Mouse (Mus musculus) Patski (cell line): ENCODE measurements around the gene Eif6. TPM values are rescaled to one million over a fixed set of nuclear protein-coding genes. Genes with fewer than 3 reads are reported as not detected.
A peak's percentile ranks its signal among the peaks of the same experiment; 100 is the strongest.

Experiments
- ATAC-seq: fragments of 100-300 bp; one replicate; pipeline ENCODE4 v1.8.0; 2021
- CTCF ChIA-PET: fragments of 350-600 bp; sonication (Branson Sonifier 250); formaldehyde crosslinking; loops from one replicate; lab custom pipeline; 2022; ENCODE audit warnings: inconsistent platforms; lab: Charles Lee
- POLR2A ChIA-PET: fragments of 350-600 bp; sonication (Branson Sonifier 250); formaldehyde crosslinking; loops from one replicate; lab custom pipeline; 2022; ENCODE audit warnings: antibody characterized with exemption, inconsistent platforms; lab: Charles Lee
- DNase-seq: peaks from one replicate; pipeline ENCODE4 v3.0.0-alpha.2; 2011; ENCODE audit warnings: low read depth, low spot score
- H3K27me3 ChIP-seq: fragments of 371-371 bp; one replicate; pipeline ENCODE4 v1.5.1; 2021
- CTCF ChIP-seq: fragments of 100-300 bp; IDR thresholded peaks from one replicate; pipeline ENCODE4 v1.5.1; 2021
- in situ Hi-C: fragments of 300-500 bp; cut with MboI; formaldehyde crosslinking; loops from 3 replicates; pipeline ENCODE4 v1.11.1; 2018; ENCODE audit warnings: low pct_unique_long_range_greater_than_20kb, mixed read lengths
- polyA plus RNA-seq: library from polyadenylated mRNA; unstranded; gene quantifications from one replicate; pipeline ENCODE4 v1.2.3, GENCODE M21; 2021

Eif6 gene
- polyA plus RNA-seq, 1 experiment from 2014 or later: 170 TPM

GRCm38 (mm10) chr2:155776824-155777687 lies 49.7 kb downstream of the Eif6 start:
- CTCF ChIA-PET: interaction anchor here (1.0 to 1.5 kb wide), 2 partner anchors 9 to 12 kb away, joined by 3 to 4 read pairs; no protein-coding TSS in a partner anchor
- DNase-seq: no peak
- in situ Hi-C loops: no loop called here
- ATAC-seq: no peak
- POLR2A ChIA-PET: no interaction called here
- peaks cover 46% of the 10 kb centered on the region for H3K27me3 ChIP-seq
- no peak for TF ChIP-seq CTCF

DNA sequence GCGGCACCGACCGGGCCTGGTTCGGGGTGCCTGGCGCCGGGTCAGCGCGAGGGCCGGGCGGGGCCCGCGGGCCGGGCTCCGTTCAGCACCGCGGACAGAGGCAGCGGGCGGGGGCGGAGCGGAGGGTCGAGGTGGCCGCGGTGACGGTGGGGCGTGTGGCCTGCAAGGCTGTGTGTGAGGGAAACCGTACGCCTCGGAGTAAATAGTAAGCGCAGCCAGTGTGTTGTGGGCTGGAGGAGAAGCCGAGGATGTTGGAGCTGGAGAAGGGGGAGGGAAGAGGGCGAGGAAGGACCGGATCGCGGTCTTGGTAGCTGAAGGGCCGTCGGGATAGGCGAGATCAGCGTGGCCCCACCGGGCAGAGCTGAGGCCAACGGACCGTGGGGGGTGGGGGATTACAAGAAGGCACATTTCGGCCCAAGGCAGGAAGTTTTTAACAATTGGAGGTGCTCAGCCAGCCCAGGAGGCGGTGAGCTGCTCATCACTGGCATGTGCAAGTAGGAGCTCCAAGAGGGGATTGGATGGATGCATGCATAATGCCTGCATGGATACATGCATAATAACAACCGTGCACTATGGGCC lies 51.0 kb downstream of the Eif6 start:
- peaks cover 46% of the 10 kb centered on the region for H3K27me3 ChIP-seq
- no peak for TF ChIP-seq CTCF
- CTCF ChIA-PET: interaction anchor here (1.5 kb wide), 1 partner anchor 11 kb away, joined by 4 read pairs; no protein-coding TSS in a partner anchor
- POLR2A ChIA-PET: no interaction called here
- in situ Hi-C loops: no loop called here
- DNase-seq (no peak), ATAC-seq (peak; percentile 57)

DNA sequence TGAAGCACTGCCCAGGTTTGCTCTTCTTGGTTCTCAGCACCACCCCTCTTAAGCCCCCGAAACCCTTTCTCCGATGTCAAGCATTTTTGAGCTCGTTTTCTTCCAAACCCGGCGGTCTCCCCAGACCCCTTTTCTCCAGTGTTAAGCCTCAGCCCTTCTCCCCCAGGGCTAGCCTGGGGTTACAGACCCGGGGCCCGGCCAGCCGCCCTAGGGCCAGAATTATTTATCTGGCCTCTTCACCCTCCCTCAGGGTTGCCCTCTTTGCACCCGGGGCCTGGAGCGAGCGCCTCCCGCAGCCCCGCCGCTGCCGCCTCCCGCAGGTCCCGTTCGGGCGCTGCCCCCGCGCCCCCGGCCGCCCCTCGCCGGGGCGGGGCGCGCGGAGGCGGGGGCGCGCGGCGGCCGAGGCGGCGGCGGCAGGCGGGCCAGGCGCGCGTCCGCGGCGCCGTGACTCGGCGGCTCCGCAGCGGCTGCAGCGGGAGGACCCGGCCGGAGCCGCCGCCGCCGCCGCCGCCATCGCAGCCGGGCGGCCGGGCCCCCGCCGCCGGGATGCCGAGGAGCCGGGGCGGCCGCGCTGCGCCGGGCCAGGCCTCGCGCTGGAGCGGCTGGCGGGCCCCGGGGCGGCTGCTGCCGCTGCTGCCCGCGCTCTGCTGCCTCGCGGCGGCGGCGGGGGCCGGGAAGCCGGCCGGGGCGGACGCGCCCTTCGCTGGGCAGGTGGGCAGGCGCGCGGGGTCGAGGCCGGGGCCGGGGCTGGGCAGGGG lies 51.6 kb downstream of the Eif6 start, which contains the start of gene Mmp24:
Gene Mmp24 (plus strand): TSS at position 416 of the 758 bp plus-strand sequence.
- ChIA-PET CTCF (no interaction called here), POLR2A (no interaction called here)
- no peak for TF ChIP-seq CTCF
- ATAC-seq: peak; percentile 17
- in situ Hi-C loops: loop anchor here (5.0 kb wide), 1 partner anchor 37 kb away; no protein-coding TSS in a partner anchor
- no peak for DNase-seq
- peaks cover 46% of the 10 kb centered on the region for H3K27me3 ChIP-seq

- POLR2A ChIA-PET: no interaction called here
- H3K27me3 ChIP-seq: peaks cover 48% of the 10 kb centered on the region
- DNase-seq (no peak), ATAC-seq (no peak)
- in situ Hi-C loops: loop anchor here (5.0 kb wide), 1 partner anchor 38 kb away; no protein-coding TSS in a partner anchor
- TF ChIP-seq CTCF: no peak
- CTCF ChIA-PET: interaction anchor here (1.2 kb wide), 1 partner anchor 16 kb away, joined by 3 read pairs; no protein-coding TSS in a partner anchor
These were observed 52.3 kb downstream of the Eif6 start for GRCm38 (mm10) chr2:155774261-155774926.

GRCm38 (mm10) chr2:155773664-155774063 lies 53.1 kb downstream of the Eif6 start:
- peaks cover 46% of the 10 kb centered on the region for H3K27me3 ChIP-seq
- in situ Hi-C loops: loop anchor here (5.0 kb wide), 1 partner anchor 39 kb away; no protein-coding TSS in a partner anchor
- no peak for ATAC-seq
- ChIA-PET POLR2A (no interaction called here), CTCF (interaction anchor here (1.2 kb wide), 1 partner anchor 16 kb away, joined by 3 read pairs; no protein-coding TSS in a partner anchor)
- DNase-seq: no peak
- no peak for TF ChIP-seq CTCF

Other genes starting within 250 kb of the Eif6 start
- 43.2 TPM for gene Gss, start 234.1 kb downstream of the Eif6 start, polyA plus RNA-seq
- gene Myh7b, start 215.7 kb downstream of the Eif6 start, polyA plus RNA-seq: 0.19 TPM
- 120 TPM for gene Trpc4ap, start 134.5 kb downstream of the Eif6 start, polyA plus RNA-seq
- 35.4 TPM for gene Edem2, start 97.5 kb downstream of the Eif6 start, polyA plus RNA-seq
- not detected for gene Gm17581, start 91.1 kb downstream of the Eif6 start, polyA plus RNA-seq
- 4.5 TPM for gene Procr, start 75.8 kb downstream of the Eif6 start, polyA plus RNA-seq
- 0.05 TPM for gene Mmp24, start 51.6 kb downstream of the Eif6 start, polyA plus RNA-seq
- 49.6 TPM for gene BC029722, start 7.5 kb downstream of the Eif6 start, polyA plus RNA-seq
- 0.10 TPM for gene Fam83c, start 7.9 kb upstream of the Eif6 start, polyA plus RNA-seq
- 73.4 TPM for gene Uqcc1, start 103.4 kb upstream of the Eif6 start, polyA plus RNA-seq
- not detected for gene Gm15557, start 113.8 kb upstream of the Eif6 start, polyA plus RNA-seq
- gene Gdf5, start 118.4 kb upstream of the Eif6 start, polyA plus RNA-seq: 0.03 TPM
- gene Cep250, start 129.5 kb upstream of the Eif6 start, polyA plus RNA-seq: 40.2 TPM
- 3.4 TPM for gene 6430550D23Rik, start 181.1 kb upstream of the Eif6 start, polyA plus RNA-seq
- gene Ergic3, start 181.1 kb upstream of the Eif6 start, polyA plus RNA-seq: 232 TPM
- not detected for gene Fer1l4, start 226.0 kb upstream of the Eif6 start, polyA plus RNA-seq
- gene Spag4, start 238.2 kb upstream of the Eif6 start, polyA plus RNA-seq: 2.0 TPM